Mouse (Mus musculus): ENCODE data around the gene Gm20388. TPM values are rescaled to one million over a fixed set of nuclear protein-coding genes. Genes with fewer than 3 reads are reported as not detected.
"Not testable (repeated sequence)": the region's sequence is repeated elsewhere in the genome, so short reads cannot be mapped to it uniquely, and the experiment has no call there.

Gm20388 gene
- total RNA-seq, 1 experiment = 27.0 TPM

DNA sequence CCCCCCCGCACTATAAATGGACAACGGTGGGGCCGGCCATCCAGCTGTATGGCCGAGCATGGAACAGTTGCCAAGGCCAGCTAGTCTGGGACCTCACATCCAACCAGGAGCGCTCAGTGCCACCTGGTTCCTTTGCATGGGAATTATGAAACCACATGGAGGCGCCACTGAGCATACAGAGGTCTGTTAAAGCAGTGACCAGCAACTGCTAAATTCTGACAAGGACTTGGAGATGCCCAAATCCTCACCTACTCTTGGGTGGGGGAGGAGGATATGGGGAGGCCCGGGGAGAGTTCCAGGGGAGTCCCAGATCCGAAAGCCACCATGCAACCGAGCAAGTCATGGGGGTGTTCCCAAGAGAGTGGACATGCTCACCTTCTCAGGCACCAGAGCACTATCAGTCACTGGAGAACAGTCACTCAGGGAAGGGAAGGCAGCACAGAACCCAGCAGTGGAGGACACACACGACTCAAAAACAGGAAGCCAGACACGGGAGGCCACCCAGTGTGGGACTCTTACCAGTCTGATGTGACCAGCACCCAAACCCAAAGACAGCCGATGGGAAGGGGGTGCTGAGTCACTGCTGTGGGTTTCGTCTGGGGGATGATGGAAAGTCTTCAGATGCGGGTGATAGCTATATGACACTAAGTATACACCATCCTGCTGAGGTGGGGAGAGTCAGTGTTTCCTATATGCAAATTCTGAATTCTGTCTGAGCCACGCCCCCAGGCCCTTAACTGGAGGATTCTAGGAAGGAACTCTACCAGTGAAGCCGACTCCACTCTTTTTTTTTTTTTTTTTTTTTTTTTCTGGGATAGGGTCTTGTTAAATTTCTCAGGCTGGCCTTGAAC is 422.0 kb downstream of the Gm20388 start:
- Histone ChIP-seq H3K4me1 (ENCODE audit: control insufficient read depth in 2 of 2, insufficient read depth in 2 of 2, low read length in 2 of 2, poor library complexity in 1 of 2) (peaks cover 26 to 44% of the 10 kb centered on the region in 2 experiments), H3K36me3 (ENCODE audit: control insufficient read depth, insufficient read depth, low read length, poor library complexity, severe bottlenecking) (no peaks in the 10 kb centered on the region), H3K27ac (ENCODE audit: insufficient read depth, low read depth, low read length, poor library complexity, severe bottlenecking) (peak overlapping the region; percentile 95; the same call in 1 of the 2 replicates), H3K4me3 (ENCODE audit: insufficient read depth in 1 of 2, low read depth in 1 of 2, low read length in 2 of 2, poor library complexity in 1 of 2, severe bottlenecking in 1 of 2) (peak overlapping the region in 1 of 2 experiments; percentile 34; a peak in 2 of 4 replicates), H3K9ac (ENCODE audit: insufficient read depth, low read depth, low read length, poor library complexity, severe bottlenecking) (peak overlapping the region; percentile 60; the same call in 1 of the 2 replicates), H3K9me3 (ENCODE audit: control insufficient read depth, insufficient read depth, low read depth, low read length) (no peaks in the 10 kb centered on the region)
- DNase-seq (ENCODE audit: low read depth, low spot score) = no peak
- TF ChIP-seq MAFK (IDR thresholded peaks at IDR 0.05; ENCODE audit: insufficient read depth, low read depth, low read length) = no peak
- no peak for TF ChIP-seq ZC3H11A (IDR thresholded peaks at IDR 0.05; ENCODE audit: borderline replicate concordance, low read depth, low read length)
- no peak for TF ChIP-seq CHD2 (IDR thresholded peaks at IDR 0.05; ENCODE audit: low read depth, low read length)
- TF ChIP-seq ZNF384 (IDR thresholded peaks at IDR 0.05; ENCODE audit: low read depth, low read length) = peak; percentile 84
- TF ChIP-seq HCFC1 (IDR thresholded peaks at IDR 0.05; ENCODE audit: borderline replicate concordance, insufficient read depth, low read length) = no peak
- in situ Hi-C loops (cut with MboI; ENCODE audit: low sequenced_read_pairs in 2 of 2, unreplicated experiment in 2 of 2) = no loop called here

- DNase-seq (ENCODE audit: low read depth, low spot score) = no peak
- Histone ChIP-seq H3K9ac (ENCODE audit: insufficient read depth, low read depth, low read length, poor library complexity, severe bottlenecking) (no peak overlapping the region; the same call in 1 of the 2 replicates), H3K27ac (ENCODE audit: insufficient read depth, low read depth, low read length, poor library complexity, severe bottlenecking) (peak overlapping the region; percentile 95), H3K9me3 (ENCODE audit: control insufficient read depth, insufficient read depth, low read depth, low read length) (no peaks in the 10 kb centered on the region), H3K4me3 (ENCODE audit: insufficient read depth in 1 of 2, low read depth in 1 of 2, low read length in 2 of 2, poor library complexity in 1 of 2, severe bottlenecking in 1 of 2) (no peak overlapping the region), H3K4me1 (ENCODE audit: control insufficient read depth in 2 of 2, insufficient read depth in 2 of 2, low read length in 2 of 2, poor library complexity in 1 of 2) (peaks cover 24 to 48% of the 10 kb centered on the region in 2 experiments), H3K36me3 (ENCODE audit: control insufficient read depth, insufficient read depth, low read length, poor library complexity, severe bottlenecking) (no peaks in the 10 kb centered on the region)
- in situ Hi-C loops (cut with MboI; ENCODE audit: low sequenced_read_pairs in 2 of 2, unreplicated experiment in 2 of 2) = no loop called here
- TF ChIP-seq HCFC1 (IDR thresholded peaks at IDR 0.05; ENCODE audit: borderline replicate concordance, insufficient read depth, low read length) = no peak
- TF ChIP-seq ZNF384 (IDR thresholded peaks at IDR 0.05; ENCODE audit: low read depth, low read length) = no peak
- TF ChIP-seq MAFK (IDR thresholded peaks at IDR 0.05; ENCODE audit: insufficient read depth, low read depth, low read length) = no peak
- no peak for TF ChIP-seq ZC3H11A (IDR thresholded peaks at IDR 0.05; ENCODE audit: borderline replicate concordance, low read depth, low read length)
- TF ChIP-seq CHD2 (IDR thresholded peaks at IDR 0.05; ENCODE audit: low read depth, low read length) = no peak
Measured at GRCm38 (mm10) chr8:120333681-120334080, 423.0 kb downstream of the Gm20388 start.

DNA sequence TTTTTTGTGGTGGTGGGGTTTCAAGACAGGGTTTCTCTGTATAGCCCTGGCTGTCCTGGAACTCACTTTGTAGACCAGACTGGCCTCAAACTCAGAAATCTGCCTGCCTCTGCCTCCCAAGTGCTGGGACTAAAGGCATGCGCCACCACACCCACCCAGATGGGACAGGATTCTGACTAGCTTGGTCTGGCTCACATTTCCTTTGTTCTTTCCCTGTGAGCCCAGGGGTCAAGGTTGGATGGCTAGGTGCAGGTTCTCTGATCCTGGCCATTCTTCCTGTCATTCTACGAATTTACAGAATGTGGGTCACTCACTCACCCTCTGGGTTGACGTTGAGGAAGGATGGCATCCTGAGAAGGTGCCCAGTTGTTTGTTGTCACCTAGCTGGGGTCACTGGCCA is 423.6 kb downstream of the Gm20388 start:
- H3K4me3 ChIP-seq (ENCODE audit: insufficient read depth in 1 of 2, low read depth in 1 of 2, low read length in 2 of 2, poor library complexity in 1 of 2, severe bottlenecking in 1 of 2); H3K36me3 ChIP-seq (ENCODE audit: control insufficient read depth, insufficient read depth, low read length, poor library complexity, severe bottlenecking); in situ Hi-C loops (cut with MboI; ENCODE audit: low sequenced_read_pairs in 2 of 2, unreplicated experiment in 2 of 2); H3K9me3 ChIP-seq (ENCODE audit: control insufficient read depth, insufficient read depth, low read depth, low read length): not testable (repeated sequence)
- Histone ChIP-seq H3K4me1 (ENCODE audit: control insufficient read depth in 2 of 2, insufficient read depth in 2 of 2, low read length in 2 of 2, poor library complexity in 1 of 2) (peaks cover 20 to 45% of the 10 kb centered on the region in 2 experiments), H3K9ac (ENCODE audit: insufficient read depth, low read depth, low read length, poor library complexity, severe bottlenecking) (peak overlapping the region; percentile 55; the same call in 1 of the 2 replicates), H3K27ac (ENCODE audit: insufficient read depth, low read depth, low read length, poor library complexity, severe bottlenecking) (peak overlapping the region; percentile 95)
- TF ChIP-seq ZNF384 (IDR thresholded peaks at IDR 0.05; ENCODE audit: low read depth, low read length) = 0 out of 2 replicates have a peak, but pooled peaks have one; percentile 5
- DNase-seq (ENCODE audit: low read depth, low spot score) = peak; percentile 74

DNA sequence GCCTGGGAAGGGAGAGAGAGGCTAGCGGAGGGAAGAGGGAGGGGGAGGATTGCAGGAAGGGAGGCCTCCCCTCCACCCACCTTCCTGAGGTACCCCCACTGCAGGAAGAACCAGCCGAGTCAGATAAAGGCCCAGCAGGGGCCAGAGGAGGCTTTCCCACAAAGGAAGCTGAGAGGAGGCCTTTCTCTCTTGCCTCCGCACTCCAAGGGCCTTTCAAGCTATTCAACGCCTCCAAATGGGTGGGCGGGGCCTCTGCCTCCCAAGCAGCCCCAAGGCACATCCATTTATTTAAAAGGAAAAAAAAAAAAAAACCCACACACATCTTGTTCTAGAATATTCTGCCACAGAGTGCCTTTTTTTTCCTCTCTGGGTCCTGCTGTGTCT is 424.2 kb downstream of the Gm20388 start:
- peak overlapping the region; percentile 98 for H3K27ac ChIP-seq (ENCODE audit: insufficient read depth, low read depth, low read length, poor library complexity, severe bottlenecking)
- H3K4me3 ChIP-seq (ENCODE audit: insufficient read depth in 1 of 2, low read depth in 1 of 2, low read length in 2 of 2, poor library complexity in 1 of 2, severe bottlenecking in 1 of 2) = peak overlapping the region; percentile 48 to 66
- no peaks in the 10 kb centered on the region for H3K9me3 ChIP-seq (ENCODE audit: control insufficient read depth, insufficient read depth, low read depth, low read length)
- H3K36me3 ChIP-seq (ENCODE audit: control insufficient read depth, insufficient read depth, low read length, poor library complexity, severe bottlenecking) = no peaks in the 10 kb centered on the region
- peak overlapping the region; percentile 55; the same call in 1 of the 2 replicates for H3K9ac ChIP-seq (ENCODE audit: insufficient read depth, low read depth, low read length, poor library complexity, severe bottlenecking)
- H3K4me1 ChIP-seq (ENCODE audit: control insufficient read depth in 2 of 2, insufficient read depth in 2 of 2, low read length in 2 of 2, poor library complexity in 1 of 2) = peaks cover 20 to 45% of the 10 kb centered on the region in 2 experiments
- in situ Hi-C loops (cut with MboI; ENCODE audit: low sequenced_read_pairs in 2 of 2, unreplicated experiment in 2 of 2) = no loop called here
- DNase-seq (ENCODE audit: low read depth, low spot score) = peak; percentile 97
- TF ChIP-seq CHD2 (IDR thresholded peaks at IDR 0.05; ENCODE audit: low read depth, low read length) (no peak), MAFK (IDR thresholded peaks at IDR 0.05; ENCODE audit: insufficient read depth, low read depth, low read length) (peak; percentile 35; the same call in 1 of the 2 replicates), ZC3H11A (IDR thresholded peaks at IDR 0.05; ENCODE audit: borderline replicate concordance, low read depth, low read length) (no peak), HCFC1 (IDR thresholded peaks at IDR 0.05; ENCODE audit: borderline replicate concordance, insufficient read depth, low read length) (no peak), ZNF384 (IDR thresholded peaks at IDR 0.05; ENCODE audit: low read depth, low read length) (peak; percentile 97)
